Mouse (Mus musculus): Measurements from ENCODE around the gene Cpn1. TPM values are rescaled to one million over a fixed set of nuclear protein-coding genes. Genes with fewer than 3 reads are reported as not detected.
A peak's percentile ranks its signal among the peaks of the same experiment; 100 is the strongest.

Gene Cpn1
- total and polyA plus RNA-seq, 2 experiments from 2014 or later: 0.57 to 0.74 TPM

- TF ChIP-seq CTCF (IDR thresholded peaks at IDR 0.05; ENCODE audit: low read depth): no peak
- H3K27me3 ChIP-seq (ENCODE audit: insufficient read depth, low read length): no peaks in the 10 kb centered on the region
- DNase-seq (no peak), ATAC-seq (no peak)
- H3K9me3 ChIP-seq (ENCODE audit: low read length): no peaks in the 10 kb centered on the region
- 88% methylated on average over 13 of the region's 13 CpGs for WGBS
- H3K27ac ChIP-seq (ENCODE audit: low read depth, low read length): no peak overlapping the region
- no peaks in the 10 kb centered on the region for H3K36me3 ChIP-seq (ENCODE audit: insufficient read depth)
- H3K9ac ChIP-seq: no peak overlapping the region
- H3K4me1 ChIP-seq (ENCODE audit: insufficient read depth): no peaks in the 10 kb centered on the region
- H3K4me2 ChIP-seq (ENCODE audit: low read depth): no peak overlapping the region
- H3K4me3 ChIP-seq (ENCODE audit: low read depth, low read length): no peak overlapping the region
These were observed 38.7 kb upstream of the Cpn1 start for GRCm38 (mm10) chr19:44024921-44025585.

GRCm38 (mm10) chr19:44023066-44023465 is 36.7 kb upstream of the Cpn1 start:
- ATAC-seq: no peak
- DNase-seq: no peak
- TF ChIP-seq CTCF (IDR thresholded peaks at IDR 0.05; ENCODE audit: low read depth): peak; percentile 12; the same call in 1 of the 2 replicates
- H3K9ac ChIP-seq: no peak overlapping the region
- H3K27me3 ChIP-seq (ENCODE audit: insufficient read depth, low read length): no peaks in the 10 kb centered on the region
- H3K4me2 ChIP-seq (ENCODE audit: low read depth): no peak overlapping the region
- no peak overlapping the region for H3K4me3 ChIP-seq (ENCODE audit: low read depth, low read length)
- no peak overlapping the region for H3K27ac ChIP-seq (ENCODE audit: low read depth, low read length)
- no peaks in the 10 kb centered on the region for H3K4me1 ChIP-seq (ENCODE audit: insufficient read depth)
- WGBS: 79% methylated on average over 5 of the region's 5 CpGs
- no peaks in the 10 kb centered on the region for H3K36me3 ChIP-seq (ENCODE audit: insufficient read depth)
- H3K9me3 ChIP-seq (ENCODE audit: low read length): no peaks in the 10 kb centered on the region

- no peak overlapping the region for H3K4me3 ChIP-seq (ENCODE audit: low read depth, low read length)
- WGBS: 92% methylated on average over 4 of the region's 4 CpGs
These were observed 35.1 kb upstream of the Cpn1 start for GRCm38 (mm10) chr19:44021502-44021901.

GRCm38 (mm10) chr19:44019739-44020138 is 33.4 kb upstream of the Cpn1 start:
- Histone ChIP-seq H3K9ac (no peak overlapping the region), H3K27ac (ENCODE audit: low read depth, low read length) (no peak overlapping the region), H3K9me3 (ENCODE audit: low read length) (no peaks in the 10 kb centered on the region), H3K36me3 (ENCODE audit: insufficient read depth) (no peaks in the 10 kb centered on the region), H3K4me2 (ENCODE audit: low read depth) (no peak overlapping the region), H3K4me1 (ENCODE audit: insufficient read depth) (no peaks in the 10 kb centered on the region), H3K4me3 (ENCODE audit: low read depth, low read length) (no peak overlapping the region), H3K27me3 (ENCODE audit: insufficient read depth, low read length) (no peaks in the 10 kb centered on the region)
- 52% methylated on average over 7 of the region's 7 CpGs for WGBS
- DNase-seq (no peak), ATAC-seq (no peak)
- TF ChIP-seq CTCF (IDR thresholded peaks at IDR 0.05; ENCODE audit: low read depth): no peak

More at GRCm38 (mm10) chr19:44021502-44021901, 35.1 kb upstream of the Cpn1 start:
- Histone ChIP-seq H3K36me3 (ENCODE audit: insufficient read depth) (no peaks in the 10 kb centered on the region), H3K4me1 (ENCODE audit: insufficient read depth) (no peaks in the 10 kb centered on the region), H3K27me3 (ENCODE audit: insufficient read depth, low read length) (no peaks in the 10 kb centered on the region), H3K4me2 (ENCODE audit: low read depth) (no peak overlapping the region), H3K27ac (ENCODE audit: low read depth, low read length) (no peak overlapping the region), H3K9me3 (ENCODE audit: low read length) (no peaks in the 10 kb centered on the region), H3K9ac (no peak overlapping the region)
- ATAC-seq (no peak), DNase-seq (no peak)
- TF ChIP-seq CTCF (IDR thresholded peaks at IDR 0.05; ENCODE audit: low read depth): no peak

GRCm38 (mm10) chr19:44013862-44014261 is 27.5 kb upstream of the Cpn1 start:
- 84% methylated on average over 6 of the region's 6 CpGs for WGBS
- Histone ChIP-seq H3K9ac (no peak overlapping the region), H3K4me3 (ENCODE audit: low read depth, low read length) (no peak overlapping the region), H3K27me3 (ENCODE audit: insufficient read depth, low read length) (no peaks in the 10 kb centered on the region), H3K9me3 (ENCODE audit: low read length) (no peaks in the 10 kb centered on the region), H3K4me1 (ENCODE audit: insufficient read depth) (no peaks in the 10 kb centered on the region), H3K36me3 (ENCODE audit: insufficient read depth) (no peaks in the 10 kb centered on the region), H3K27ac (ENCODE audit: low read depth, low read length) (no peak overlapping the region), H3K4me2 (ENCODE audit: low read depth) (no peak overlapping the region)
- TF ChIP-seq CTCF (IDR thresholded peaks at IDR 0.05; ENCODE audit: low read depth): no peak
- DNase-seq: no peak
- no peak for ATAC-seq

GRCm38 (mm10) chr19:44008784-44009183 is 22.4 kb upstream of the Cpn1 start:
- Histone ChIP-seq H3K4me1 (ENCODE audit: insufficient read depth) (no peaks in the 10 kb centered on the region), H3K4me2 (ENCODE audit: low read depth) (no peak overlapping the region), H3K9ac (no peak overlapping the region), H3K27me3 (ENCODE audit: insufficient read depth, low read length) (no peaks in the 10 kb centered on the region), H3K9me3 (ENCODE audit: low read length) (no peaks in the 10 kb centered on the region), H3K36me3 (ENCODE audit: insufficient read depth) (no peaks in the 10 kb centered on the region), H3K4me3 (ENCODE audit: low read depth, low read length) (no peak overlapping the region), H3K27ac (ENCODE audit: low read depth, low read length) (no peak overlapping the region)
- no peak for TF ChIP-seq CTCF (IDR thresholded peaks at IDR 0.05; ENCODE audit: low read depth)
- DNase-seq (no peak), ATAC-seq (no peak)
- WGBS: 55% methylated on average over 15 of the region's 15 CpGs

- H3K9ac ChIP-seq: no peak overlapping the region
- H3K9me3 ChIP-seq (ENCODE audit: low read length): no peaks in the 10 kb centered on the region
- ATAC-seq: no peak
- no peak for TF ChIP-seq CTCF (IDR thresholded peaks at IDR 0.05; ENCODE audit: low read depth)
- H3K4me3 ChIP-seq (ENCODE audit: low read depth, low read length): no peak overlapping the region
- H3K4me2 ChIP-seq (ENCODE audit: low read depth): no peak overlapping the region
- no peaks in the 10 kb centered on the region for H3K27me3 ChIP-seq (ENCODE audit: insufficient read depth, low read length)
- no peaks in the 10 kb centered on the region for H3K36me3 ChIP-seq (ENCODE audit: insufficient read depth)
- DNase-seq: no peak
- WGBS: 31% methylated on average over 12 of the region's 12 CpGs
- no peak overlapping the region for H3K27ac ChIP-seq (ENCODE audit: low read depth, low read length)
- no peaks in the 10 kb centered on the region for H3K4me1 ChIP-seq (ENCODE audit: insufficient read depth)
These were observed 20.8 kb upstream of the Cpn1 start for GRCm38 (mm10) chr19:44007186-44007585.

Data from forebrain, postnatal 0 days (tissue).